10 mouse cellular contexts compared by ENCODE assay signal in the genomic region with DNA sequence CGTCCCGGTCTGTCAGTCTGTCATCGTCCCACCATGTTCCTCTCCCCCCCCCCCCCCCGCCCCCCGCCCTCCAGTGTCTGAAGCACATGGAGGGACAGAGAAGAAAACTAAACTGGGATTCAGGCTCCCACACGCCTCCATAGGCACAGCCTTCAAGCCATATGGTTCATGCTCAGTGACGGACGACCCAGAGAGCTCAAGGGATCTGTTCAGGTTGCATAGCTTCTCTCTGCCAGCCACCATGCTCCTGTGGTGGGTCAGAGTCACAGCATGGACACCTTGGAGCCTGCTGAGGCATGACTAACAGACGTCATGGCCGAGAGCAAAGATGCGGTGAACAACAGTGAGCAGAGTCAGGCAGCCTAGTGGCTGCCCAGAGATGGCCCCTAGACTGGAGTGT.
DNase-seq lines count a peak whose midpoint lies in the region; ATAC-seq lines count a peak whose summit lies in the region.
"Had no signal": no experiment of that assay in that cellular context is flagged by ENCODE, and none has a peak within 500 bp of the region (broad histone marks: within the 10 kb centered on the region; RNA-seq: fewer than 3 reads in every experiment).

No protein-coding gene starts in this region.

- WGBS in kidney, embryonic 16.5 days, result 58% methylated on average over 10 of the region's 11 CpGs
- 64% methylated on average over 9 of the region's 11 CpGs for WGBS in embryonic facial prominence, embryonic 13.5 days
- WGBS in hindbrain, embryonic 12.5 days, result 40% methylated on average over 11 of the region's 11 CpGs
- 54% methylated on average over 8 of the region's 11 CpGs for WGBS in midbrain, embryonic 13.5 days

- ATAC-seq in kidney, embryonic 16.5 days (ENCODE audit: low FRiP score, low TSS enrichment), result no peak
- no peak for ATAC-seq in embryonic facial prominence, embryonic 13.5 days (ENCODE audit: insufficient number of reproducible peaks, insufficient read depth, low FRiP score, low TSS enrichment, low read depth)
- no peak for ATAC-seq in hindbrain, embryonic 12.5 days (ENCODE audit: low FRiP score)
- ATAC-seq in midbrain, embryonic 13.5 days, result no peak

- no peaks in the 10 kb centered on the region for H3K36me3 ChIP-seq in kidney, embryonic 16.5 days (ENCODE audit: insufficient read depth, low read length)
- H3K36me3 ChIP-seq in embryonic facial prominence, embryonic 13.5 days, result no peaks in the 10 kb centered on the region
- H3K36me3 ChIP-seq in hindbrain, embryonic 12.5 days, result no peaks in the 10 kb centered on the region
- no peaks in the 10 kb centered on the region for H3K36me3 ChIP-seq in midbrain, embryonic 13.5 days

- no peaks in the 10 kb centered on the region for H3K9me3 ChIP-seq in kidney, embryonic 16.5 days (ENCODE audit: low read length)
- no peaks in the 10 kb centered on the region for H3K9me3 ChIP-seq in embryonic facial prominence, embryonic 13.5 days
- H3K9me3 ChIP-seq in hindbrain, embryonic 12.5 days (replicated peaks), result no peaks in the 10 kb centered on the region
- no peaks in the 10 kb centered on the region for H3K9me3 ChIP-seq in midbrain, embryonic 13.5 days

- 0 out of 2 replicates have a peak overlapping the region, but pooled peaks have one; percentile 91 for H3K27ac ChIP-seq in kidney, embryonic 16.5 days (ENCODE audit: low read length)
- H3K27ac ChIP-seq in embryonic facial prominence, embryonic 13.5 days, result peak overlapping the region; percentile 93; the same call in 1 of the 2 replicates
- H3K27ac ChIP-seq in hindbrain, embryonic 12.5 days, result peak overlapping the region; percentile 96
- H3K27ac ChIP-seq in midbrain, embryonic 13.5 days, result peak overlapping the region; percentile 95

- no peak overlapping the region for H3K4me2 ChIP-seq in kidney, embryonic 16.5 days (replicated peaks; ENCODE audit: low read depth, low read length)
- no peak overlapping the region for H3K4me2 ChIP-seq in embryonic facial prominence, embryonic 13.5 days
- no peak overlapping the region for H3K4me2 ChIP-seq in hindbrain, embryonic 12.5 days (replicated peaks)
- no peak overlapping the region for H3K4me2 ChIP-seq in midbrain, embryonic 13.5 days (replicated peaks)

- H3K4me1 ChIP-seq in kidney, embryonic 16.5 days (ENCODE audit: insufficient read depth, low read length), result peaks cover 47% of the 10 kb centered on the region
- peaks cover 91% of the 10 kb centered on the region for H3K4me1 ChIP-seq in embryonic facial prominence, embryonic 13.5 days
- peaks cover 98% of the 10 kb centered on the region for H3K4me1 ChIP-seq in hindbrain, embryonic 12.5 days
- H3K4me1 ChIP-seq in midbrain, embryonic 13.5 days (replicated peaks), result peaks cover 99% of the 10 kb centered on the region

- H3K9ac ChIP-seq in kidney, embryonic 16.5 days (replicated peaks; ENCODE audit: low read length), result no peak overlapping the region
- peak overlapping the region; percentile 59; the same call in 1 of the 2 replicates for H3K9ac ChIP-seq in embryonic facial prominence, embryonic 13.5 days
- no peak overlapping the region for H3K9ac ChIP-seq in hindbrain, embryonic 12.5 days
- no peak overlapping the region for H3K9ac ChIP-seq in midbrain, embryonic 13.5 days (replicated peaks)

- no peak overlapping the region for H3K4me3 ChIP-seq in kidney, embryonic 16.5 days (ENCODE audit: low read length)
- no peak overlapping the region for H3K4me3 ChIP-seq in embryonic facial prominence, embryonic 13.5 days
- no peak overlapping the region for H3K4me3 ChIP-seq in hindbrain, embryonic 12.5 days
- H3K4me3 ChIP-seq in midbrain, embryonic 13.5 days (replicated peaks), result no peak overlapping the region

- no peak for DNase-seq in kidney, postnatal 14 days
- no peak for DNase-seq in right cerebral cortex, adult 18-20 months
- no peak for DNase-seq in testis, postnatal 14 days (ENCODE audit: low spot score)
- no peak for DNase-seq in kidney, postnatal 25 days
- DNase-seq: right cerebral cortex, postnatal 14 days; thymus, postnatal 25 days had no signal

- H3K27me3 ChIP-seq in kidney, embryonic 16.5 days (ENCODE audit: insufficient read depth, low read length), result no peaks in the 10 kb centered on the region
- no peaks in the 10 kb centered on the region for H3K27me3 ChIP-seq in embryonic facial prominence, embryonic 13.5 days
- H3K27me3 ChIP-seq in hindbrain, embryonic 12.5 days, result peaks cover 10% of the 10 kb centered on the region; the same call in 1 of the 2 replicates
- peaks cover 18% of the 10 kb centered on the region; the same call in 1 of the 2 replicates for H3K27me3 ChIP-seq in midbrain, embryonic 13.5 days
